Mouse (Mus musculus): Measurements from ENCODE around the gene Gm13539. TPM values are rescaled to one million over a fixed set of nuclear protein-coding genes. Genes with fewer than 3 reads are reported as not detected.
"Not testable (repeated sequence)": the region's sequence is repeated elsewhere in the genome, so short reads cannot be mapped to it uniquely, and the experiment has no call there.

Gm13539 gene
- not detected in 2 replicates for polyA plus RNA-seq (2015; fragmentation: Nextera tagmentation; extraction: Ambion mirVana)

GRCm38 (mm10) chr2:25781957-25782356 is at the start of gene Gm13539:
Gene Gm13539, plus strand, starts transcription at chr2:25782257.
- Histone ChIP-seq H3K4me2 (ENCODE audit: low read depth, low read length) (no peak within 1 kb of the TSS), H3K27me3 (ENCODE audit: control insufficient read depth, insufficient read depth, low read length) (no peaks in the 10 kb centered on the region), H3K36me3 (ENCODE audit: control insufficient read depth, insufficient read depth, low read length) (no peaks in the 10 kb centered on the region), H3K27ac (ENCODE audit: low read length) (no peak within 1 kb of the TSS), H3K9ac (ENCODE audit: low read length) (no peak within 1 kb of the TSS), H3K4me3 (replicated peaks; ENCODE audit: low read length) (no peak within 1 kb of the TSS), H3K9me3 (replicated peaks; ENCODE audit: control insufficient read depth, low read length) (no peaks in the 10 kb centered on the region), H3K4me1 (ENCODE audit: control insufficient read depth, insufficient read depth, low read length) (no peaks in the 10 kb centered on the region)
- no peak for ATAC-seq (ENCODE audit: insufficient read depth, low FRiP score)
- WGBS: 85% methylated on average over 3 of the region's 3 CpGs

- no peaks in the 10 kb centered on the region for H3K27me3 ChIP-seq (ENCODE audit: control insufficient read depth, insufficient read depth, low read length)
- no peak overlapping the region for H3K9ac ChIP-seq (ENCODE audit: low read length)
- H3K9me3 ChIP-seq (replicated peaks; ENCODE audit: control insufficient read depth, low read length): no peaks in the 10 kb centered on the region
- no peak overlapping the region for H3K4me3 ChIP-seq (replicated peaks; ENCODE audit: low read length)
- no peaks in the 10 kb centered on the region for H3K36me3 ChIP-seq (ENCODE audit: control insufficient read depth, insufficient read depth, low read length)
- no peaks in the 10 kb centered on the region for H3K4me1 ChIP-seq (ENCODE audit: control insufficient read depth, insufficient read depth, low read length)
- no peak overlapping the region for H3K27ac ChIP-seq (ENCODE audit: low read length)
- no peak overlapping the region for H3K4me2 ChIP-seq (ENCODE audit: low read depth, low read length)
- 45% methylated on average over 2 of the region's 2 CpGs for WGBS
- no peak for ATAC-seq (ENCODE audit: insufficient read depth, low FRiP score)
Observed at GRCm38 (mm10) chr2:25733199-25733930, 48.7 kb upstream of the Gm13539 start.

GRCm38 (mm10) chr2:25736709-25737108 is 45.3 kb upstream of the Gm13539 start, which contains the start of gene Obp2b:
Gene Obp2b, plus strand, starts transcription at chr2:25737009.
- not testable (repeated sequence) for H3K9ac ChIP-seq (ENCODE audit: low read length); H3K9me3 ChIP-seq (replicated peaks; ENCODE audit: control insufficient read depth, low read length); H3K4me2 ChIP-seq (ENCODE audit: low read depth, low read length); H3K27ac ChIP-seq (ENCODE audit: low read length); H3K27me3 ChIP-seq (ENCODE audit: control insufficient read depth, insufficient read depth, low read length); H3K4me3 ChIP-seq (replicated peaks; ENCODE audit: low read length); H3K36me3 ChIP-seq (ENCODE audit: control insufficient read depth, insufficient read depth, low read length); ATAC-seq (ENCODE audit: insufficient read depth, low FRiP score); H3K4me1 ChIP-seq (ENCODE audit: control insufficient read depth, insufficient read depth, low read length)
- WGBS: 63% methylated on average over 3 of the region's 3 CpGs

- Histone ChIP-seq H3K9ac (ENCODE audit: low read length) (no peak overlapping the region), H3K36me3 (ENCODE audit: control insufficient read depth, insufficient read depth, low read length) (no peaks in the 10 kb centered on the region), H3K27ac (ENCODE audit: low read length) (no peak overlapping the region), H3K4me3 (replicated peaks; ENCODE audit: low read length) (no peak overlapping the region), H3K9me3 (replicated peaks; ENCODE audit: control insufficient read depth, low read length) (no peaks in the 10 kb centered on the region), H3K27me3 (ENCODE audit: control insufficient read depth, insufficient read depth, low read length) (no peaks in the 10 kb centered on the region), H3K4me1 (ENCODE audit: control insufficient read depth, insufficient read depth, low read length) (no peaks in the 10 kb centered on the region), H3K4me2 (ENCODE audit: low read depth, low read length) (no peak overlapping the region)
- ATAC-seq (ENCODE audit: insufficient read depth, low FRiP score): no peak
- WGBS: 78% methylated on average over 1 of the region's 1 CpGs
Observed at GRCm38 (mm10) chr2:25741671-25742070, 40.4 kb upstream of the Gm13539 start.

- H3K9me3 ChIP-seq (replicated peaks; ENCODE audit: control insufficient read depth, low read length): no peaks in the 10 kb centered on the region
- H3K27ac ChIP-seq (ENCODE audit: low read length): no peak overlapping the region
- 86% methylated on average over 1 of the region's 1 CpGs for WGBS
- ATAC-seq (ENCODE audit: insufficient read depth, low FRiP score): no peak
- H3K4me2 ChIP-seq (ENCODE audit: low read depth, low read length): no peak overlapping the region
- H3K4me3 ChIP-seq (replicated peaks; ENCODE audit: low read length): no peak overlapping the region
- no peaks in the 10 kb centered on the region for H3K36me3 ChIP-seq (ENCODE audit: control insufficient read depth, insufficient read depth, low read length)
- no peaks in the 10 kb centered on the region for H3K4me1 ChIP-seq (ENCODE audit: control insufficient read depth, insufficient read depth, low read length)
- no peak overlapping the region for H3K9ac ChIP-seq (ENCODE audit: low read length)
- H3K27me3 ChIP-seq (ENCODE audit: control insufficient read depth, insufficient read depth, low read length): no peaks in the 10 kb centered on the region
Observed at GRCm38 (mm10) chr2:25754201-25754600, 27.9 kb upstream of the Gm13539 start.

- Histone ChIP-seq H3K9me3 (replicated peaks; ENCODE audit: control insufficient read depth, low read length) (no peaks in the 10 kb centered on the region), H3K9ac (ENCODE audit: low read length) (no peak overlapping the region), H3K27me3 (ENCODE audit: control insufficient read depth, insufficient read depth, low read length) (no peaks in the 10 kb centered on the region), H3K4me1 (ENCODE audit: control insufficient read depth, insufficient read depth, low read length) (no peaks in the 10 kb centered on the region), H3K36me3 (ENCODE audit: control insufficient read depth, insufficient read depth, low read length) (no peaks in the 10 kb centered on the region), H3K4me2 (ENCODE audit: low read depth, low read length) (no peak overlapping the region), H3K27ac (ENCODE audit: low read length) (no peak overlapping the region), H3K4me3 (replicated peaks; ENCODE audit: low read length) (no peak overlapping the region)
- WGBS: 69% methylated on average over 4 of the region's 4 CpGs
- no peak for ATAC-seq (ENCODE audit: insufficient read depth, low FRiP score)
Observed at GRCm38 (mm10) chr2:25758064-25758625, 23.9 kb upstream of the Gm13539 start.

- H3K4me3 ChIP-seq (replicated peaks; ENCODE audit: low read length): no peak within 1 kb of the TSS
- H3K9ac ChIP-seq (ENCODE audit: low read length): no peak within 1 kb of the TSS
- H3K9me3 ChIP-seq (replicated peaks; ENCODE audit: control insufficient read depth, low read length): no peaks in the 10 kb centered on the region
- 36% methylated on average over 2 of the region's 2 CpGs for WGBS
- H3K27me3 ChIP-seq (ENCODE audit: control insufficient read depth, insufficient read depth, low read length): no peaks in the 10 kb centered on the region
- H3K27ac ChIP-seq (ENCODE audit: low read length): no peak within 1 kb of the TSS
- ATAC-seq (ENCODE audit: insufficient read depth, low FRiP score): no peak
- H3K36me3 ChIP-seq (ENCODE audit: control insufficient read depth, insufficient read depth, low read length): no peaks in the 10 kb centered on the region
- H3K4me2 ChIP-seq (ENCODE audit: low read depth, low read length): no peak within 1 kb of the TSS
- no peaks in the 10 kb centered on the region for H3K4me1 ChIP-seq (ENCODE audit: control insufficient read depth, insufficient read depth, low read length)
Observed at GRCm38 (mm10) chr2:25765269-25765668, 16.8 kb upstream of the Gm13539 start, which contains the start of gene Lcn3. Gene Lcn3, plus strand, starts transcription at chr2:25765569.

GRCm38 (mm10) chr2:25767764-25768163 is 14.3 kb upstream of the Gm13539 start:
- H3K4me1 ChIP-seq (ENCODE audit: control insufficient read depth, insufficient read depth, low read length): no peaks in the 10 kb centered on the region

GRCm38 (mm10) chr2:25773507-25773906 is 8.6 kb upstream of the Gm13539 start:
- no peaks in the 10 kb centered on the region for H3K4me1 ChIP-seq (ENCODE audit: control insufficient read depth, insufficient read depth, low read length)
- WGBS: 93% methylated on average over 2 of the region's 2 CpGs
- H3K9ac ChIP-seq (ENCODE audit: low read length): no peak overlapping the region
- no peaks in the 10 kb centered on the region for H3K9me3 ChIP-seq (replicated peaks; ENCODE audit: control insufficient read depth, low read length)
- no peak overlapping the region for H3K27ac ChIP-seq (ENCODE audit: low read length)
- no peaks in the 10 kb centered on the region for H3K27me3 ChIP-seq (ENCODE audit: control insufficient read depth, insufficient read depth, low read length)
- no peak overlapping the region for H3K4me2 ChIP-seq (ENCODE audit: low read depth, low read length)
- no peak for ATAC-seq (ENCODE audit: insufficient read depth, low FRiP score)
- H3K36me3 ChIP-seq (ENCODE audit: control insufficient read depth, insufficient read depth, low read length): no peaks in the 10 kb centered on the region
- no peak overlapping the region for H3K4me3 ChIP-seq (replicated peaks; ENCODE audit: low read length)

More at GRCm38 (mm10) chr2:25767764-25768163, 14.3 kb upstream of the Gm13539 start:
- 73% methylated on average over 4 of the region's 4 CpGs for WGBS
- Histone ChIP-seq H3K9me3 (replicated peaks; ENCODE audit: control insufficient read depth, low read length) (no peaks in the 10 kb centered on the region), H3K9ac (ENCODE audit: low read length) (no peak overlapping the region), H3K27me3 (ENCODE audit: control insufficient read depth, insufficient read depth, low read length) (no peaks in the 10 kb centered on the region), H3K4me2 (ENCODE audit: low read depth, low read length) (no peak overlapping the region), H3K27ac (ENCODE audit: low read length) (no peak overlapping the region), H3K4me3 (replicated peaks; ENCODE audit: low read length) (no peak overlapping the region), H3K36me3 (ENCODE audit: control insufficient read depth, insufficient read depth, low read length) (no peaks in the 10 kb centered on the region)
- no peak for ATAC-seq (ENCODE audit: insufficient read depth, low FRiP score)

Measured in stomach, embryonic 16.5 days (tissue).